Mouse (Mus musculus): ENCODE results near the gene Rbks. TPM values are rescaled to one million over a fixed set of nuclear protein-coding genes. Genes with fewer than 3 reads are reported as not detected.
A peak's percentile ranks its signal among the peaks of the same experiment; 100 is the strongest.

Rbks gene
- polyA plus RNA-seq, 1 experiment, result 2.0 TPM

DNA sequence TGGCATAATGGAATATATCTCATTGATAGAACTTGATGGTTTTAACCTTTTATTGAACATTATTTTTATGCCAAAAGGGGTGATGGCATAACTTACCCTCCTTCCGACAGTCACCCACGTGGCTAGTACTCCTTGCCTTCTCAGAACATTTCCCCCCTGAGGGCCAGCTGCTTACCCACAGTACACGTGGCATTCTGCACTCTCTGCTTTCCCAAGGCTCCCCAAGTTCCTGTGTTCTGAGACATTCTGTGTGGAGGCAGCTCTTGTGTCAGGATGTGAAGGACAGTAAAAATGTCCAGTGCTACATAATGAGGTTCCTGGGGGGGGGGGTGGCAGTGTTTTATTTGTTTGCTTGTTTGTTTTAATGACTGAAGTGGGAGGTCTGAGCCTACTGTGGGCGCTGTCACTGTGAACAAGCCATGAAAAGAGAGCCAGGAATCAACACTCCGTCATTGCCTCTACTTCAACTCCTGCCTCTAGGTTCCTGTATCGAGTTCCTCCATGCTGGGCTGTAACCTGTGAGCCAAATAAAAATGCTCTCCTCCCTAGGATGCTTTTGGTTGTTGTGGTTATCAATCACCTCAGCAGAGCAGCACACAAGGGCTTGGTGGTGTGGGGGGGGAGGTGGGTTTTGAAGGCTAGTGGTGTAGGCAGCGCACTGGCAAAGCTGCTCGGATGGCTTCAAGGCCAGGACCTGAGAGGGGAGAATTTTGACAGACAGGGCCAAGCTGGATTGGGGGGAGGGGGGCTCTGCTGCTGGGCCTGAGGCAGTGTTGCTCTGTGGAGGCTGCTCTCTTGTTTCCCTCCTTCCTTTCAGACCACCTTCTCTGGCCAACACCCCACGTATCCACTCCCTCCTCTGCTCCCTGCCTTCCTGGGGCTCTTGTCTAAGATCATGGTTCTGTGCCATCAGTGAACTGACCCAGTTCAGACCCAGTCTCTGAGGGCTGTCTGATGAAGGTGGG is 69.6 kb downstream of the Rbks start:
- Histone ChIP-seq H3K4me2 (ENCODE audit: low read depth) (peak overlapping the region; percentile 56), H3K4me3 (no peak overlapping the region), H3K79me2 (ENCODE audit: control insufficient read depth, insufficient read depth) (no peaks in the 10 kb centered on the region), H3K27me3 (ENCODE audit: control insufficient read depth, insufficient read depth, insufficient read length) (no peaks in the 10 kb centered on the region), H3K36me3 (ENCODE audit: control insufficient read depth, insufficient read depth) (peaks cover 9% of the 10 kb centered on the region), H3ac (ENCODE audit: control insufficient read depth, insufficient read length) (no peak overlapping the region)
- TF ChIP-seq USF1 (IDR thresholded peaks at IDR 0.05; ENCODE audit: low read depth) (peak; percentile 76), TCF3 (IDR thresholded peaks at IDR 0.05; ENCODE audit: insufficient read length, low read depth) (no peak), MYOD1 (IDR thresholded peaks at IDR 0.05; ENCODE audit: control insufficient read depth in 1 of 3, insufficient read length in 2 of 3, low read depth in 2 of 3) (peak; percentile 6 to 81 (median 64)), TCF12 (IDR thresholded peaks at IDR 0.05; ENCODE audit: insufficient read depth, poor library complexity, severe bottlenecking) (no peak), REST (IDR thresholded peaks at IDR 0.05; ENCODE audit: insufficient read depth, insufficient read length) (no peak), SRF (IDR thresholded peaks at IDR 0.05; ENCODE audit: control insufficient read depth, insufficient read length, low read depth) (no peak), MAX (IDR thresholded peaks at IDR 0.05; ENCODE audit: low read depth) (peak; percentile 57), E2F4 (IDR thresholded peaks at IDR 0.05; ENCODE audit: insufficient read depth) (no peak), CEBPB (IDR thresholded peaks at IDR 0.05; ENCODE audit: insufficient read depth, poor library complexity, severe bottlenecking) (no peak), POLR2AphosphoS2 (IDR thresholded peaks at IDR 0.05; ENCODE audit: insufficient read length, low read depth) (no peak), MYOG (IDR thresholded peaks at IDR 0.05; ENCODE audit: control insufficient read depth in 1 of 3, insufficient read depth in 1 of 3, insufficient read length in 2 of 3, low read depth in 2 of 3) (peak in 2 of 3 experiments; percentile 50 to 81), POLR2A (IDR thresholded peaks at IDR 0.05; ENCODE audit: insufficient read length, low read depth) (no peak)

DNA sequence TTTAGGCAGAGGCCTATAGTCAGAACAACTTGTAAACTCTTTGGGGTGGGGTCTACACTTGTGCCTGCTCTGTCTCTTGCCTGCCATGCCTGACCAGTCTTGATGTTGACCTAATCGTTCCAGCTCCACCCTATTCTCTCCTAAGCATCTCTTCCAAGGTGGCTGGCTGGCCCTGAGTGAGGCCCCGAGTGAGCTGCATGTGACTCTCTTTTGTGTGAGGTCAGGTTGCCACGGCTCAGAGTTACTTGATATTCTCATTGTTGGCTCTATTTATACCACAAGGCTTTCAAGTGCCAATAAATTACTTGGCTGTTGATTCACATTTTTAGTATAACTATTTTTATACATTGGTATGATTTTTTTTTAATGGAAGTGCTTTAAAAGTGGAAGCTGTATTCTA is 70.3 kb downstream of the Rbks start:
- TF ChIP-seq USF1 (IDR thresholded peaks at IDR 0.05; ENCODE audit: low read depth) (peak; percentile 82), CEBPB (IDR thresholded peaks at IDR 0.05; ENCODE audit: insufficient read depth, poor library complexity, severe bottlenecking) (no peak), MYOG (IDR thresholded peaks at IDR 0.05; ENCODE audit: control insufficient read depth in 1 of 3, insufficient read depth in 1 of 3, insufficient read length in 2 of 3, low read depth in 2 of 3) (no peak), POLR2A (IDR thresholded peaks at IDR 0.05; ENCODE audit: insufficient read length, low read depth) (no peak), SRF (IDR thresholded peaks at IDR 0.05; ENCODE audit: control insufficient read depth, insufficient read length, low read depth) (no peak), TCF3 (IDR thresholded peaks at IDR 0.05; ENCODE audit: insufficient read length, low read depth) (no peak), E2F4 (IDR thresholded peaks at IDR 0.05; ENCODE audit: insufficient read depth) (no peak), MAX (IDR thresholded peaks at IDR 0.05; ENCODE audit: low read depth) (no peak), MYOD1 (IDR thresholded peaks at IDR 0.05; ENCODE audit: control insufficient read depth in 1 of 3, insufficient read length in 2 of 3, low read depth in 2 of 3) (no peak), TCF12 (IDR thresholded peaks at IDR 0.05; ENCODE audit: insufficient read depth, poor library complexity, severe bottlenecking) (no peak), POLR2AphosphoS2 (IDR thresholded peaks at IDR 0.05; ENCODE audit: insufficient read length, low read depth) (peak; percentile 24)
- Histone ChIP-seq H3K36me3 (ENCODE audit: control insufficient read depth, insufficient read depth) (peaks cover 17% of the 10 kb centered on the region), H3K4me2 (ENCODE audit: low read depth) (peak overlapping the region; percentile 49), H3K27me3 (ENCODE audit: control insufficient read depth, insufficient read depth, insufficient read length) (no peaks in the 10 kb centered on the region), H3ac (ENCODE audit: control insufficient read depth, insufficient read length) (no peak overlapping the region), H3K79me2 (ENCODE audit: control insufficient read depth, insufficient read depth) (no peaks in the 10 kb centered on the region), H3K4me3 (no peak overlapping the region)

DNA sequence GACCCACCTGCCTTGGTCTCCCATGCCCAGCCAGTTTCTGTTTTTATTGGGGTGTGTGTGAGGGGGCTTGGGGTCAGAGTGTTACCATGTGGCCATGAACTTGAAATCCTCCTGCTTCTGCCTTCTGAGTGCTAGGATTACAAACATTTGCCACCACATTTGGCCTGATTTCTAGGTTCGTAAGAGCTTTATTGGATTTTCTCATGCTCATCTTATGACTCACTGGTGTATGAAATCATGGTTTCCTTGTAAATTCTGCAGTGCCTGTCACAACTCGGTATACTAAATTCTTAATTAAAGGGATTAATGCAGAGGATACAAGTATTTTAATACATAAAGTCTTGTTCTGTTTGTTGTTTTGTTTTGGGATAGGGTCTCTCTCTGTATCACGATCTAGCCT is 77.1 kb downstream of the Rbks start:
- no peak for TF ChIP-seq MAX (IDR thresholded peaks at IDR 0.05; ENCODE audit: low read depth)
- no peak for TF ChIP-seq POLR2A (IDR thresholded peaks at IDR 0.05; ENCODE audit: insufficient read length, low read depth)
- TF ChIP-seq CEBPB (IDR thresholded peaks at IDR 0.05; ENCODE audit: insufficient read depth, poor library complexity, severe bottlenecking), result no peak
- TF ChIP-seq POLR2AphosphoS2 (IDR thresholded peaks at IDR 0.05; ENCODE audit: insufficient read length, low read depth), result no peak
- TF ChIP-seq USF1 (IDR thresholded peaks at IDR 0.05; ENCODE audit: low read depth), result no peak
- no peak for TF ChIP-seq SRF (IDR thresholded peaks at IDR 0.05; ENCODE audit: control insufficient read depth, insufficient read length, low read depth)
- no peak for TF ChIP-seq MYOD1 (IDR thresholded peaks at IDR 0.05; ENCODE audit: control insufficient read depth in 1 of 3, insufficient read length in 2 of 3, low read depth in 2 of 3)
- TF ChIP-seq TCF3 (IDR thresholded peaks at IDR 0.05; ENCODE audit: insufficient read length, low read depth), result no peak
- no peak for TF ChIP-seq E2F4 (IDR thresholded peaks at IDR 0.05; ENCODE audit: insufficient read depth)
- Histone ChIP-seq H3K4me3 (no peak overlapping the region), H3K79me2 (ENCODE audit: control insufficient read depth, insufficient read depth) (peaks cover 49% of the 10 kb centered on the region), H3K36me3 (ENCODE audit: control insufficient read depth, insufficient read depth) (peaks cover 72% of the 10 kb centered on the region), H3K4me2 (ENCODE audit: low read depth) (no peak overlapping the region), H3K27me3 (ENCODE audit: control insufficient read depth, insufficient read depth, insufficient read length) (no peaks in the 10 kb centered on the region), H3ac (ENCODE audit: control insufficient read depth, insufficient read length) (no peak overlapping the region)

DNA sequence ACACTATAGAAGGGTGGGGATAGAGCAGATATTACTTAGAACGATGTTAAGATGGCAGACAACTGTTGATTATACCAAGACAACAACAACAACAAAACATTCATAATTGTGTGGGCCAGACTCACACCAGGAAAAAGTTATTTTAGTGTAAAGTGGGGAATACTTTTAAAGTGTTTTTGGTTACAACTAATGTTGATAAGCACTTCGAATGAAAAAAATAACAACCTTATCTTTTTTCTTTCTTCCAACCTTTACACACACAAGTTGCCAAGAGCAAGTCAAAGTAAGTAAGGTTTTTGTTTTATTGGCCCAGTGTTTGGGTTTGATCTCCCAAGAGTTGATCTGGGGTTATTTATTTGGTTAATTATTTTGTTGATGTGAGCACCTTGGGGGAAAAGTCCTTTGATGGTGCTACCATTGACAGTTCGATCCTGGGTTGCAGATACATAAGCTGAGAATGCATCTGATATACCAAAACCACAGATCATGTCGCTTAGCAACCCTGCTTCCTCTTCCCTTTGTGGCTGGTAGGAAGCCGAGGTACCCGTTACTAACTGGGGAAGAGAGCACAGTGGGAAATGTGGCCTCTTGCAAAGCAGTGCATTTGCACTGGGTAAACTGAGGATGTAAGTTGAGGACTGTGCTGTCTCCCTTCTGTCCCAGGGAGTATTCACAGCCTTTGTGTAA is 82.9 kb downstream of the Rbks start:
- Histone ChIP-seq H3K79me2 (ENCODE audit: control insufficient read depth, insufficient read depth) (peaks cover 47% of the 10 kb centered on the region), H3K27me3 (ENCODE audit: control insufficient read depth, insufficient read depth, insufficient read length) (no peaks in the 10 kb centered on the region), H3K4me3 (peak overlapping the region; percentile 40), H3ac (ENCODE audit: control insufficient read depth, insufficient read length) (peak overlapping the region; percentile 42), H3K4me2 (ENCODE audit: low read depth) (peak overlapping the region; percentile 86), H3K36me3 (ENCODE audit: control insufficient read depth, insufficient read depth) (peaks cover 38% of the 10 kb centered on the region)
- TF ChIP-seq USF1 (IDR thresholded peaks at IDR 0.05; ENCODE audit: low read depth) (no peak), MYOD1 (IDR thresholded peaks at IDR 0.05; ENCODE audit: control insufficient read depth in 1 of 3, insufficient read length in 2 of 3, low read depth in 2 of 3) (no peak), CEBPB (IDR thresholded peaks at IDR 0.05; ENCODE audit: insufficient read depth, poor library complexity, severe bottlenecking) (no peak), TCF3 (IDR thresholded peaks at IDR 0.05; ENCODE audit: insufficient read length, low read depth) (no peak), TCF12 (IDR thresholded peaks at IDR 0.05; ENCODE audit: insufficient read depth, poor library complexity, severe bottlenecking) (no peak), SRF (IDR thresholded peaks at IDR 0.05; ENCODE audit: control insufficient read depth, insufficient read length, low read depth) (no peak), POLR2AphosphoS2 (IDR thresholded peaks at IDR 0.05; ENCODE audit: insufficient read length, low read depth) (no peak), MAX (IDR thresholded peaks at IDR 0.05; ENCODE audit: low read depth) (no peak), REST (IDR thresholded peaks at IDR 0.05; ENCODE audit: insufficient read depth, insufficient read length) (no peak), E2F4 (IDR thresholded peaks at IDR 0.05; ENCODE audit: insufficient read depth) (no peak), MYOG (IDR thresholded peaks at IDR 0.05; ENCODE audit: control insufficient read depth in 1 of 3, insufficient read depth in 1 of 3, insufficient read length in 2 of 3, low read depth in 2 of 3) (no peak), POLR2A (IDR thresholded peaks at IDR 0.05; ENCODE audit: insufficient read length, low read depth) (no peak)

Measured in myocyte (in vitro differentiated cells).